Mouse (Mus musculus): ENCODE data around the gene Ugt1a10.
"Not testable (repeated sequence)": the region's sequence is repeated elsewhere in the genome, so short reads cannot be mapped to it uniquely, and the experiment has no call there.

DNA sequence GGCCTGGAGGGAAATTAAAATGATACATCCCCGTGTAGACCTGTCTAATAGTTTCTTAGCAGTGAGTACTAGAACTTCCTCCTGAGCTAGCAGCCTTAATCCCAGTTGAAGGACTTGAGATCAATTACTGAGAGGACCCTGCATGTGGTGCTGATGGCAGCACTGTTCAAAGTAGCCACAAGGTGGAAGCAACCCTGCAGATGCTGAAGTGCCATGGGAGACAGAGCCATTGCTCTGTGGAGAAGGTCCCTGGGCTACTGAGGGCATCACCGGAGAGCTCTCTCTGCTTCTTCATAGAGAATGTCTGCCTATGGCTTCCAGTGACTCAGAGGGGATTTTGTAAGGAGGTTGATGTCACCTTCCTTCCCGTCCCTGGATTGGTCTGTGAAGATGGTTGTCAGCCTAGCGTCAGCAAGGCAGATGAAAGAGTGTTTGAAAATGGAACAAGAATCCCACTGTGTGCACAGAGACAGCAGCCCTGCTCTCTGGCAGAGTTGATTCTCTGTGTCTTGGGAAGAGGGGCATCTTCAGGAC is 70.7 kb downstream of the Ugt1a10 start:
- not testable (repeated sequence) for TF ChIP-seq CTCF (IDR thresholded peaks at IDR 0.05; ENCODE audit: control insufficient read depth, insufficient read depth, low read length); POLR2A (IDR thresholded peaks at IDR 0.05; ENCODE audit: borderline replicate concordance, control insufficient read depth, low read depth, low read length)

Measured in bone marrow, adult 2 months (tissue).